Mouse (Mus musculus): ENCODE data around the gene Sema4a. TPM values are rescaled to one million over a fixed set of nuclear protein-coding genes. Genes with fewer than 3 reads are reported as not detected.

Sema4a gene
- total and polyA plus RNA-seq, 3 experiments, result 33.5 to 45.3 TPM; not detected in 1

DNA sequence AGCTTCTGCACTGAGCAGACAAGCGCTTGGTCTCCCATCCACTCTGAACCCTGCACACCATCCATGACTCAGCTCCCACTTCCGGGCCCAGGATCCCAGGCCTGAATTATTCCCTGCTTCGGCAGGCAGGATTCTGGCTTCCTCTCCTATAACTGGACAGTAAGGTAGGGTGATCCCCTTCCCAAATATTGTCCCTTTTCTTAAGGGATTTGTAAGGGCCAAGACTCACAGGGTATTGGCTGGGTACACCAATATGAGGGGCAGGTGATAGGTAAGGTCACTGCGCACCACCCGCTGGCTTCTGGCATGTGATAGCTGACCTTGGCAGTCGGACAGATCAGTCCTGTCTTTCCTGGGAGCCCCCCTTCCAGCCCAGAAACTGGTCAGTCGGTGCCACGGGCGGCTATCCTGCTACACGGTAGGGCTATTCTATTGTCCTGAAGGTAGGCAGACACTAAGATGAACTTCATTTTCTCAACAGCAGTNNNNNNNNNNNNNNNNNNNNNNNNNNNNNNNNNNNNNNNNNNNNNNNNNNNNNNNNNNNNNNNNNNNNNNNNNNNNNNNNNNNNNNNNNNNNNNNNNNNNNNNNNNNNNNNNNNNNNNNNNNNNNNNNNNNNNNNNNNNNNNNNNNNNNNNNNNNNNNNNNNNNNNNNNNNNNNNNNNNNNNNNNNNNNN lies 34.9 kb upstream of the Sema4a start:
- H3K4me1 ChIP-seq (ENCODE audit: control insufficient read depth in 1 of 2, insufficient read depth in 2 of 2, low read length in 2 of 2), result peaks cover 31 to 53% of the 10 kb centered on the region in 2 experiments
- TF ChIP-seq SIN3A (IDR thresholded peaks at IDR 0.05; ENCODE audit: low read length), result no peak
- no peak overlapping the region for H3K4me3 ChIP-seq (ENCODE audit: control insufficient read depth in 1 of 2, insufficient read depth in 1 of 2, low read depth in 2 of 2, low read length in 2 of 2)
- no peak for DNase-seq (ENCODE audit: low read depth, low spot score)
- H3K36me3 ChIP-seq (ENCODE audit: control insufficient read depth in 1 of 2, insufficient read depth in 2 of 2, low read length in 2 of 2), result peaks cover 2 to 60% of the 10 kb centered on the region in 2 experiments; a peak in 3 of 4 replicates
- peaks cover 38% of the 10 kb centered on the region for H3K79me2 ChIP-seq (ENCODE audit: control insufficient read depth, insufficient read depth, low read length, poor library complexity)
- peak overlapping the region; percentile 31 for H3K9ac ChIP-seq (ENCODE audit: control insufficient read depth, low read depth, low read length, poor library complexity, severe bottlenecking)
- H3K27me3 ChIP-seq (ENCODE audit: control insufficient read depth in 1 of 2, insufficient read depth in 2 of 2, low read length in 2 of 2), result no peaks in the 10 kb centered on the region
- no peaks in the 10 kb centered on the region for H3K9me3 ChIP-seq (replicated peaks; ENCODE audit: insufficient read depth, low read length)
- H3K27ac ChIP-seq (ENCODE audit: control insufficient read depth, low read depth, low read length), result peak overlapping the region; percentile 84

DNA sequence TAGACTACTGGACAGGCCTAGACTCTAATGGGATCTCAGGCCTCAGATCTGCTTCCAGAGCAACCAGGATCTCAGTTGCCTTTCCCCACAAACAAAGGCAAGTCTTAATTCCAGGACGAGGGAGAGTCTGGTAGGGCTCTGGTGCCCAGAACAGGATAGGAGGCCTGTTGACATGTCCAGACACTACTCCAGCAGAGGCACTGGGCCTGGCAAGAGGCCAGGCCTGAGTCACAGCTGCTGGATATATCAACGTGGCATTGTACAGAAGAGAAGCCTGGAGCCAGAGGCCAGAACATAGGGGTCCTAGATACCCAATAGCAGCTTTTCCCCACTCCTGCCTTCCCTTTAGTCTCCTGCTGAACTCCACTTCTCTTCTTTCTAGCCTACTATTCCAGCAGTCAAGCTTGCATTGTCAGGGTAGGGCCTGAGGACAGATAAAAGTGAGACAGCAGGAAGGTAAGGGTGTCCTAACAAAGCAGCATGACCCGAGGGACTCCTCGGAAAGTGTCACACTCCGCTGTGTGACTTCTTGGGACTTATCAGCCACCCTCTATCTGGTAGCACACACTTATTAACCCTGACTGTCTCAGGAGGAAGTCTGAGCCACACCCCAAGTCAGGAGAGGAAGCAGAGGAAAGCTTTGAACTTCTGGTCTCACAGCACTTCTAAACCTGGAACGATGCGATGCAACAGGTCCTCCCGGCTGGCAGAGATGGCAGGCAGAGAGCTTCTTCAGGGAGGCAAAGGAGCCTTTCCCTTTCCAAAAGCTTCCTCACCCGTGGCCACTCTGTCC lies 34.0 kb upstream of the Sema4a start:
- H3K79me2 ChIP-seq (ENCODE audit: control insufficient read depth, insufficient read depth, low read length, poor library complexity), result peaks cover 40% of the 10 kb centered on the region
- H3K9ac ChIP-seq (ENCODE audit: control insufficient read depth, low read depth, low read length, poor library complexity, severe bottlenecking), result peak overlapping the region; percentile 87
- peaks cover 39 to 53% of the 10 kb centered on the region in 2 experiments for H3K4me1 ChIP-seq (ENCODE audit: control insufficient read depth in 1 of 2, insufficient read depth in 2 of 2, low read length in 2 of 2)
- H3K27ac ChIP-seq (ENCODE audit: control insufficient read depth, low read depth, low read length), result peak overlapping the region; percentile 84
- H3K9me3 ChIP-seq (replicated peaks; ENCODE audit: insufficient read depth, low read length), result no peaks in the 10 kb centered on the region
- no peaks in the 10 kb centered on the region for H3K27me3 ChIP-seq (ENCODE audit: control insufficient read depth in 1 of 2, insufficient read depth in 2 of 2, low read length in 2 of 2)
- H3K36me3 ChIP-seq (ENCODE audit: control insufficient read depth in 1 of 2, insufficient read depth in 2 of 2, low read length in 2 of 2), result peaks cover 2 to 63% of the 10 kb centered on the region in 2 experiments; a peak in 3 of 4 replicates
- peak overlapping the region in 1 of 2 experiments; percentile 0; a peak in 1 of 4 replicates for H3K4me3 ChIP-seq (ENCODE audit: control insufficient read depth in 1 of 2, insufficient read depth in 1 of 2, low read depth in 2 of 2, low read length in 2 of 2)
- DNase-seq (ENCODE audit: low read depth, low spot score), result peak; percentile 96
- peak; percentile 68 for TF ChIP-seq POLR2AphosphoS2 (IDR thresholded peaks at IDR 0.05; ENCODE audit: low read length)
- TF ChIP-seq CTCF (IDR thresholded peaks at IDR 0.05 in 2 of 3, conservative IDR thresholded peaks at IDR 0.05 in 1 of 3; ENCODE audit: control insufficient read depth in 1 of 3, insufficient read depth in 1 of 3, low read depth in 2 of 3, low read length in 3 of 3, poor library complexity in 1 of 3, severe bottlenecking in 1 of 3), result no peak
- no peak for TF ChIP-seq ZNF384 (IDR thresholded peaks at IDR 0.05; ENCODE audit: low read depth, low read length)
- no peak for TF ChIP-seq KAT2A (conservative IDR thresholded peaks at IDR 0.05; ENCODE audit: low read depth, low read length)
- peak; percentile 82 for TF ChIP-seq MAX (IDR thresholded peaks at IDR 0.05; ENCODE audit: low read length)
- peak; percentile 96 for TF ChIP-seq SIN3A (IDR thresholded peaks at IDR 0.05; ENCODE audit: low read length)
- peak; percentile 94 for TF ChIP-seq MYC (IDR thresholded peaks at IDR 0.05; ENCODE audit: low read depth, low read length)
- no peak for TF ChIP-seq GABPA (IDR thresholded peaks at IDR 0.05; ENCODE audit: low read depth, low read length)
- TF ChIP-seq TCF12 (IDR thresholded peaks at IDR 0.05; ENCODE audit: low read depth, low read length), result peak; percentile 93
- TF ChIP-seq USF2 (IDR thresholded peaks at IDR 0.05; ENCODE audit: borderline replicate concordance in 1 of 2, insufficient read depth in 1 of 2, low read depth in 1 of 2, low read length in 2 of 2), result no peak
- peak; percentile 98 for TF ChIP-seq GATA1 (IDR thresholded peaks at IDR 0.05; ENCODE audit: low read depth, low read length)
- TF ChIP-seq MYB (IDR thresholded peaks at IDR 0.05; ENCODE audit: low read depth, low read length), result 0 out of 2 replicates have a peak, but pooled peaks have one; percentile 13
- no peak; the same call in 1 of the 2 replicates for TF ChIP-seq NELFE (IDR thresholded peaks at IDR 0.05; ENCODE audit: low read depth, low read length)
- no peak; the same call in 1 of the 2 replicates for TF ChIP-seq USF1 (IDR thresholded peaks at IDR 0.05; ENCODE audit: low read depth, low read length)
- peak in 1 of 2 experiments; percentile 89; a peak in 2 of 4 replicates for TF ChIP-seq POLR2A (IDR thresholded peaks at IDR 0.05; ENCODE audit: control insufficient read depth in 1 of 2, insufficient read depth in 1 of 2, low read depth in 1 of 2, low read length in 2 of 2, poor library complexity in 1 of 2)
- peak; percentile 93 for TF ChIP-seq TBP (IDR thresholded peaks at IDR 0.05; ENCODE audit: low read depth, low read length)
- peak; percentile 56; the same call in 1 of the 2 replicates for TF ChIP-seq JUND (IDR thresholded peaks at IDR 0.05; ENCODE audit: low read depth, low read length)
- TF ChIP-seq MXI1 (IDR thresholded peaks at IDR 0.05; ENCODE audit: low read depth, low read length), result peak; percentile 95
- no peak for TF ChIP-seq MEF2A (IDR thresholded peaks at IDR 0.05; ENCODE audit: extremely low read depth, insufficient replicate concordance, low read depth, low read length, poor library complexity, severe bottlenecking)
- peak; percentile 65 for TF ChIP-seq ELF1 (IDR thresholded peaks at IDR 0.05; ENCODE audit: low read depth, low read length)
- TF ChIP-seq RCOR1 (IDR thresholded peaks at IDR 0.05; ENCODE audit: low read depth, low read length), result peak; percentile 84
- no peak for TF ChIP-seq ZKSCAN1 (IDR thresholded peaks at IDR 0.05; ENCODE audit: low read depth, low read length)
- peak; percentile 95 to 96 for TF ChIP-seq EP300 (IDR thresholded peaks at IDR 0.05; ENCODE audit: low read depth in 1 of 2, low read length in 2 of 2)
- TF ChIP-seq POLR2AphosphoS5 (IDR thresholded peaks at IDR 0.05; ENCODE audit: borderline replicate concordance, low read depth, low read length), result peak; percentile 63; the same call in 1 of the 2 replicates
- TF ChIP-seq ETS1 (IDR thresholded peaks at IDR 0.05; ENCODE audit: low read depth, low read length), result peak; percentile 95
- peak; percentile 56 for TF ChIP-seq HCFC1 (IDR thresholded peaks at IDR 0.05; ENCODE audit: low read depth, low read length)
- no peak for TF ChIP-seq RAD21 (IDR thresholded peaks at IDR 0.05; ENCODE audit: low read depth, low read length)
- TF ChIP-seq ZMIZ1 (IDR thresholded peaks at IDR 0.05; ENCODE audit: low read depth, low read length), result 0 out of 2 replicates have a peak, but pooled peaks have one; percentile 41

Measured in MEL (cell line).